Mouse (Mus musculus): ENCODE measurements at regions not wholly inside any gene's neighbourhood (a gene's known extent, or its start where the extent isn't known, plus 50 kb on each side); places are given as distances from the start of the nearest gene placed in this dataset.
"Not testable (repeated sequence)": the region's sequence is repeated elsewhere in the genome, so short reads cannot be mapped to it uniquely, and the experiment has no call there.

DNA sequence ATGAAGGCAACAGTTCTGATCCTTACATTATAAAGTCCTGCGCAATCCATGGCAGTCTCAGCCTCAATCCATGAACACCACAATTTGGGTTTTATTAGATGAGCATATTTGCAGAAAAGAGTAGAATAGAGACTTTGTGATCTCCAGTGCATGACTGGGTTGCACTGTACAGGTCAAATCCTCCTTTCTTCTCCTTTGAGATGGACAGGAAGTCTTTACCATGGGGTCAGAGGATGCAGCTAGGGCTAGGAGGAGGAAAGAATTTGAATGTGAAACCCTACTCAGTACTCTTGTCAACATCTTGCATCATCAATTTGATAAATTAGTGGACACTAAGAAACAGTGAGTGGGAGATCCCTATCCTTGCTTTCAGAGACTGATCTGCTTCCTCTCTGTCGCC, 965.3 kb upstream of the Robo1 start:
- DNase-seq, result no peak

DNA sequence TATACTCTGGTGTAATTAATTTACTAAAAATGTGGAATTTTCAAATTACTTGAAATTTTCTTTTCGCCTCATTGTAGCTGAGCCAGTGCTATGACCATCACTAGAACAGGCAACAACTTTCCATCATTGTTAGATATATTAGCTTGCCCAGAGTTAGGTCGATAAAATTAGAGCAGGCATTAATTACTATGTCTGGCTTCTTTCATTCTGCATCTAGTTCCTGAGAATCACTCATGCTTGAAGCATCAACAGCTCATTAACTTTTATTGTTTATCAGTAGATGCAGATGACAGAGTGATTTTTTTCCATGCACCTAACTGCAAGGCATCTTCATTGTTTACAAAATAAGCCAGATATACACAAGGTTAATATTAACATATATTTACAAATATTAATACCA, 963.5 kb upstream of the Robo1 start:
- no peak for DNase-seq

DNA sequence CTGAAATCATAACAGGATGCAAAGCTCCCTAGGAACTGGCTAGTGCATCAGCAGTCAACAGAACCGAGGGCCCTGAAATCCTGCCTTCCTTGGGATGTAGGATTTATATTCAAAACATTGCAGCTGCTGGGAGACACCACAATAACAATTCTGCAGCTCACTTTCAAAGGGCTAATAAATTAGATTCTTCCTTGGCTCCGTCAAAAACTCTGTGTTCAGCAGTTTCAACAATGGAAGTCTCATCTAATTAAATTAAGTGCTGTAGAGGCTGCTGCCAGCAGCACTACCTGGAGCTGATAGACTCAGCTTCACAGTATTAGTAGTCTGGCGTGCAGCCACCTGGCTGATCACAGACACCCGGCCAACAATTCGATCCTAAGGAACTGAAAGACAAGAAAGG, 916.2 kb upstream of the Robo1 start:
- peak in 1 of 2 experiments; percentile 3 for DNase-seq

DNA sequence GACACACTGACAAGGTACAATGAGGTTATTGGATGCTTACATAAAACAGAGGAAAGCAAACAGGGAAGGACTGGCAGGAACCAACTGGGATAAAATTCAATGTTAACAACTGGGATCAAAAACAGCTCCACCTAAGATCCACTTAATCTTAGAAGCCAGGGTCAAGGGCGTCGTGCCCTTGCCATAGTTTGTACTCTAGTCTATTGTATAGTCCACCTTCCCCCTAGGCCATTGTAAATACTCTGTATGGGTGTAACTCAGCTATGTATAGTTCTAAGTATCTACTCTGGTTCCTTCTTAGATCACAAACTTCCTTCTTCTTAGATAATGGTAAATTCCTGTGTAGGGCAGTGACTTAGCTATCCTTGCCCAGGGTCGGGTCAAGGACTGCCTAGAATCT, 873.3 kb upstream of the Robo1 start:
- DNase-seq, result not testable (repeated sequence)
